Mouse (Mus musculus) forebrain, embryonic 13.5 days (tissue): ENCODE measurements at regions not wholly inside any gene's neighbourhood (a gene's known extent, or its start where the extent isn't known, plus 50 kb on each side); places are given as distances from the start of the nearest gene placed in this dataset.

Experiments used
- ATAC-seq: fragments of 200-750 bp; cut with Nextera tagmentation; 2 replicates; pipeline ENCODE4 v1.8.0; 2017
- H3K27ac ChIP-seq: fragments of 300-500 bp; sonication (generic); 2 replicates; pipeline ENCODE4 v1.5.1; 2015; ENCODE audit warnings: inconsistent platforms, mild to moderate bottlenecking, moderate library complexity
- H3K27me3 ChIP-seq: fragments of 300-500 bp; sonication (generic); 2 replicates; pipeline ENCODE4 v1.6.1; 2015; ENCODE audit warnings: mild to moderate bottlenecking, inconsistent platforms
- H3K36me3 ChIP-seq: fragments of 300-500 bp; sonication (generic); 2 replicates; pipeline ENCODE4 v1.6.1; 2015; ENCODE audit warnings: mild to moderate bottlenecking, inconsistent platforms; ENCODE audit not compliant: poor library complexity, severe bottlenecking
- H3K4me1 ChIP-seq: fragments of 300-500 bp; sonication (generic); 2 replicates; pipeline ENCODE4 v1.6.1; 2015; ENCODE audit warnings: inconsistent platforms
- H3K4me2 ChIP-seq: fragments of 300-500 bp; sonication (generic); 2 replicates; pipeline ENCODE4 v1.6.1; 2015; ENCODE audit warnings: inconsistent platforms, mild to moderate bottlenecking, moderate library complexity
- H3K4me3 ChIP-seq: fragments of 300-500 bp; sonication (generic); 2 replicates; pipeline ENCODE4 v1.5.1; 2015; ENCODE audit warnings: mild to moderate bottlenecking, inconsistent platforms
- H3K9ac ChIP-seq: fragments of 300-500 bp; sonication (generic); 2 replicates; pipeline ENCODE4 v1.6.1; 2015; ENCODE audit warnings: mild to moderate bottlenecking, inconsistent platforms
- H3K9me3 ChIP-seq: fragments of 300-500 bp; sonication (generic); replicated peaks from 2 replicates; pipeline ENCODE4 v1.6.1; 2016; ENCODE audit warnings: inconsistent platforms
- WGBS: fragments of 180-500 bp; shearing (Covaris S2); methylation state at CpG from one replicate; pipeline ENCODE4 v1.1.7; 2015; 5-methylcytosine and 5-hydroxymethylcytosine counted together

- ATAC-seq: no peak
- H3K36me3 ChIP-seq: no peaks in the 10 kb centered on the region
- no peaks in the 10 kb centered on the region for H3K9me3 ChIP-seq
- H3K4me1 ChIP-seq: no peaks in the 10 kb centered on the region
- H3K4me2 ChIP-seq: no peak overlapping the region
- 87% methylated on average over 2 of the region's 2 CpGs for WGBS
- no peak overlapping the region for H3K4me3 ChIP-seq
- H3K27me3 ChIP-seq: no peaks in the 10 kb centered on the region
- H3K27ac ChIP-seq: no peak overlapping the region
- H3K9ac ChIP-seq: no peak overlapping the region
These were observed 67.5 kb upstream of the Ccnd1 start for GRCm38 (mm10) chr7:145007216-145007615.

- Histone ChIP-seq H3K27ac (no peak overlapping the region), H3K9ac (no peak overlapping the region), H3K36me3 (no peaks in the 10 kb centered on the region), H3K4me3 (no peak overlapping the region), H3K9me3 (no peaks in the 10 kb centered on the region), H3K4me1 (no peaks in the 10 kb centered on the region), H3K4me2 (no peak overlapping the region), H3K27me3 (no peaks in the 10 kb centered on the region)
- no peak for ATAC-seq
- WGBS: 73% methylated on average over 4 of the region's 4 CpGs
These were observed 61.9 kb upstream of the Ccnd1 start for GRCm38 (mm10) chr7:145001503-145002084.

DNA sequence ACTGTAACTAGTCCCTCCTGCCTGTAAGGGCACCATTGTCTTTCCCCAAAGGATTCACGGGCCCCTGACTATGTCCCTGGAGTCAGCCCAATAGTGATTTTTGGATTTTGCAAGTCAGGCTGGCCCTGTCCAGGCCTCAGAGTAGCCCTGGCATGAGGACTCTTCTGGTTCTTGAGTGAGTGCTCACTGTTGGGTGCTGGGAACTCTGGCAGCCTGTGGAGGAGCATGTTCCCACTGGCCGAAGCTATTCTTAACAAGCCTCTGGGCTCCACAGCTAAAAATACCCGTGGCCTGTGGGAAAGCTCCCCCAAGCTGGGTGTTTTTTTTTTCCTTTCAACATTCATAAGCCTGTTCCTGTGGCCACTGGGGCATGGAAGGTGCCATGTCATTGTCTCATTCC lies 60.0 kb upstream of the Ccnd1 start:
- no peaks in the 10 kb centered on the region for H3K4me1 ChIP-seq
- H3K9ac ChIP-seq: no peak overlapping the region
- H3K4me2 ChIP-seq: no peak overlapping the region
- H3K9me3 ChIP-seq: no peaks in the 10 kb centered on the region
- H3K36me3 ChIP-seq: no peaks in the 10 kb centered on the region
- no peak overlapping the region for H3K27ac ChIP-seq
- WGBS: 75% methylated on average over 3 of the region's 3 CpGs
- no peak overlapping the region for H3K4me3 ChIP-seq
- no peaks in the 10 kb centered on the region for H3K27me3 ChIP-seq
- ATAC-seq: no peak

- Histone ChIP-seq H3K36me3 (no peaks in the 10 kb centered on the region), H3K9ac (no peak overlapping the region), H3K9me3 (no peaks in the 10 kb centered on the region), H3K27me3 (no peaks in the 10 kb centered on the region), H3K4me2 (no peak overlapping the region), H3K27ac (no peak overlapping the region), H3K4me3 (no peak overlapping the region), H3K4me1 (no peaks in the 10 kb centered on the region)
- ATAC-seq: no peak
- 61% methylated on average over 3 of the region's 3 CpGs for WGBS
These were observed 57.1 kb upstream of the Ccnd1 start for GRCm38 (mm10) chr7:144996847-144997246.

GRCm38 (mm10) chr7:144994229-144994628 lies 54.5 kb upstream of the Ccnd1 start:
- Histone ChIP-seq H3K4me1 (no peaks in the 10 kb centered on the region), H3K9ac (no peak overlapping the region), H3K27me3 (no peaks in the 10 kb centered on the region), H3K36me3 (no peaks in the 10 kb centered on the region), H3K4me3 (no peak overlapping the region), H3K4me2 (no peak overlapping the region), H3K9me3 (no peaks in the 10 kb centered on the region), H3K27ac (no peak overlapping the region)
- 81% methylated on average over 4 of the region's 4 CpGs for WGBS
- no peak for ATAC-seq

GRCm38 (mm10) chr7:144993566-144993965 lies 53.8 kb upstream of the Ccnd1 start:
- Histone ChIP-seq H3K4me2 (no peak overlapping the region), H3K27me3 (no peaks in the 10 kb centered on the region), H3K27ac (no peak overlapping the region), H3K9ac (no peak overlapping the region), H3K9me3 (no peaks in the 10 kb centered on the region), H3K4me1 (no peaks in the 10 kb centered on the region), H3K4me3 (no peak overlapping the region), H3K36me3 (no peaks in the 10 kb centered on the region)
- ATAC-seq: no peak
- WGBS: 76% methylated on average over 4 of the region's 4 CpGs

DNA sequence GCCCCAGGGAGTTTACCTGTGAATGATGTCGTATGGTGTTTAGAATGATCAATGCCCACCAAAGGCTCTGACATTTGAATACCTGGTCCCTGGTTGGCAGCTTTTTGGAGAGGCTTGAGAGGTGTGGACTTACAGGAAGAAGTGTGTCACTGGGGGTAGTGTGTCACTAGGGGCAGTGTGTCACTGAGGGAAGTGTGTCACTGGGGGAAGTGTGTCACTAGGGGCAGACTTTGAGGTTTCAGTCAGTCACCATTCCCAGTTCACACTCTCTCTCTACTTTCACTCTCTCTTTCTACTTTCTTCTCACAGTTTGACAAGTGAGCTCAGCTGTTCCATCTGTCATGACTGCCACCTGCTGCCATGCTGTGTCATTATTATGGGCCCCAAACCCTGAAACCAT lies 52.0 kb upstream of the Ccnd1 start:
- no peaks in the 10 kb centered on the region for H3K27me3 ChIP-seq
- no peak overlapping the region for H3K4me3 ChIP-seq
- H3K4me2 ChIP-seq: no peak overlapping the region
- 93% methylated on average over 1 of the region's 1 CpGs for WGBS
- ATAC-seq: no peak
- no peaks in the 10 kb centered on the region for H3K36me3 ChIP-seq
- H3K4me1 ChIP-seq: no peaks in the 10 kb centered on the region
- no peak overlapping the region for H3K9ac ChIP-seq
- H3K27ac ChIP-seq: no peak overlapping the region
- H3K9me3 ChIP-seq: no peaks in the 10 kb centered on the region
